Mouse (Mus musculus): Measurements from ENCODE around the gene Eme2. TPM values are rescaled to one million over a fixed set of nuclear protein-coding genes. Genes with fewer than 3 reads are reported as not detected.

Gene Eme2
- total RNA-seq, 2 experiments from 2014 or later = 52.0 to 53.1 TPM

DNA sequence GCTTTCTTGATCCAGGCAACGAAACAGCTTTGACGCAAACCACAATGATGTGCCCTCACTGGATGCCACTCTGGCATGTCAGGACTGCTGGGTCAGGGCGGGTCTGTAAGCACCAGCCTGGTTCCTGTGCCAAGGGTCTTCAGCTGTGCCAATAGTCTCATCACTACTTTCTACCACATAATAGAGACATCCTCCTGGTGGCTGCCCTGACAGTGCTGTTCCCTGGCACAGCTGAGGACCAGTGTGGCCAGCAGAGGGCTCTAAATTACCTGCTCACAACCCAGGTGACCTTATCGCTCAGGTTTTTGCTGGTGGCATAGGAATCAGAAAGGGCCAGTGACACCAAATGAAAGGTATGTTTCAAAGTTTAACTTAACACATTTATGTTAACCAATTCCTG lies 53.8 kb downstream of the Eme2 start:
- DNase-seq (ENCODE audit: low spot score in 2 of 2) = no peak

DNA sequence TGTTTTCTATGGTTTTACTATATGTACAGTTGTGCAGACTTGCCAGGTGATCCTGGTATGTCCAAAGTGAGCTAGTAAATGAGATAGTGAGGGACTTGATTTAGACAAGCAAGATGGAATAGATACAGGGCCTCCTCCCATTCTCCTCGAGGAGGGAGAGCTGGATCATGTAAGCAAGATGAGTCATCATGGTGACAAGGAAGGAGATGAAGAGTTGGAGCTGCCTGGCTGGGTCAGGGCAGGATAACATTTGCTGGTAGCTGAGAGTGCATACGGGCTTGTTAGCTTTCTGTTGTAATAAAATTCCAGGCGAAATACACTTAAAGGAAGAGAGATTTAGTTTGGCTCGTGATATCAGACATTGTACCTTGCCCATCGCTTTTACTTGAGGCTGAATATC lies 54.5 kb downstream of the Eme2 start:
- DNase-seq (ENCODE audit: low spot score in 2 of 2) = no peak

DNA sequence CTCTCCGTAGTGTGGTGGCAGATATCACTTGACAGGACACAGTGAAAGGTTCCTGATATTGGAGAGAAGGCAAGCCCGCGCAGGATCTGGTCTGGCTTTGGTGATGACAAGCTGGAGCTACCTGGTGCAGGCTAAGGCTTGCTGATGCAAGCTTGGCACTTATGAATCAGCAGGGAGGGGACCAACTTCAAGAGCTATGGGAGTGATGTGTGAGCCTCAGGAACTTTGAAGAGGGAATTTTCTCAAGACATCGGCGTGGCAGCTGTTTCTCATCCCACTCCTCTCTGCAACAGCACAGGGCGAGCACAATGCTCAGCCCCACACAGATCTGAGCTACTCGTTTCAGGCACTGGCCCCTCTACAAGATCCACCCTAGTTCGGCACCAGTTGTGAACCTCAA lies 55.0 kb downstream of the Eme2 start, which contains the start of gene Hagh:
Gene Hagh, plus strand, starts transcription at position 302 of the 400 bp plus-strand sequence.
- no peak for DNase-seq (ENCODE audit: low spot score in 2 of 2)

Other genes starting within 250 kb of the Eme2 start
- gene Slc9a3r2, start 244.8 kb downstream of the Eme2 start, total RNA-seq (2021) = 10 to 100 TPM; 39.7 to 41.0 TPM
- 1 to 10 TPM; 1.3 to 2.0 TPM for gene Npw, start 236.6 kb downstream of the Eme2 start, total RNA-seq (2021)
- 10 to 100 TPM; 39.6 to 42.8 TPM for gene Zfp598, start 225.4 kb downstream of the Eme2 start, total RNA-seq (2021)
- 100 to 1,000 TPM; 159 to 169 TPM for gene Syngr3, start 205.1 kb downstream of the Eme2 start, total RNA-seq (2021)
- 10 to 100 TPM; 18.8 to 23.1 TPM for gene Gfer, start 198.9 kb downstream of the Eme2 start, total RNA-seq (2021)
- 1 to 10 TPM; 3.2 to 3.7 TPM for gene Noxo1, start 198.9 kb downstream of the Eme2 start, total RNA-seq (2021)
- 10 to 100 TPM; 31.7 to 32.5 TPM for gene Tbl3, start 187.4 kb downstream of the Eme2 start, total RNA-seq (2021)
- under 1 TPM in 1 of 2 experiments, not detected in 1; 0.27 TPM for gene Rnf151, start 177.0 kb downstream of the Eme2 start, total RNA-seq (2021)
- gene Rps2, start 177.0 kb downstream of the Eme2 start, total RNA-seq (2021) = 100 to 1,000 TPM; 318 to 320 TPM
- 100 to 1,000 TPM; 226 to 238 TPM for gene Ndufb10, start 170.6 kb downstream of the Eme2 start, total RNA-seq (2021)
- under 1 TPM; 0.27 to 0.43 TPM for gene Rpl3l, start 167.3 kb downstream of the Eme2 start, total RNA-seq (2021)
- gene Msrb1, start 158.4 kb downstream of the Eme2 start, total RNA-seq (2021) = 10 to 100 TPM; 41.3 to 45.5 TPM
- under 1 TPM; 0.35 to 0.38 TPM for gene Hs3st6, start 142.1 kb downstream of the Eme2 start, total RNA-seq (2021)
- not detected for gene Meiob, start 90.8 kb downstream of the Eme2 start, total RNA-seq (2021)
- 100 to 1,000 TPM; 129 TPM for gene Hagh, start 54.9 kb downstream of the Eme2 start, total RNA-seq (2021)
- gene Fahd1, start 44.7 kb downstream of the Eme2 start, total RNA-seq (2021) = 10 to 100 TPM; 21.4 to 21.7 TPM
- gene Igfals, start 29.1 kb downstream of the Eme2 start, total RNA-seq (2021) = not detected
- 10 to 100 TPM; 32.3 to 33.5 TPM for gene Nubp2, start 8.7 kb downstream of the Eme2 start, total RNA-seq (2021)
- gene Spsb3, start 8.4 kb downstream of the Eme2 start, total RNA-seq (2021) = 10 to 100 TPM; 47.5 to 48.3 TPM
- 10 to 100 TPM; 75.4 to 78.6 TPM for gene Mrps34, start within 50 bp of the Eme2 start, total RNA-seq (2021)
- 10 to 100 TPM; 60.7 to 61.2 TPM for gene Nme3, start 1.4 kb upstream of the Eme2 start, total RNA-seq (2021)
- 100 to 1,000 TPM; 388 to 404 TPM for gene Mapk8ip3, start 41.9 kb upstream of the Eme2 start, total RNA-seq (2021)
- gene Jpt2, start 65.6 kb upstream of the Eme2 start, total RNA-seq (2021) = 1 to 10 TPM; 5.9 to 6.4 TPM
- 10 to 100 TPM; 27.2 to 27.8 TPM for gene Cramp1l, start 120.7 kb upstream of the Eme2 start, total RNA-seq (2021)
- 10 to 100 TPM; 21.2 to 23.2 TPM for gene Ift140, start 121.0 kb upstream of the Eme2 start, total RNA-seq (2021)
- 1 to 10 TPM; 7.4 to 9.2 TPM for gene Tmem204, start 188.5 kb upstream of the Eme2 start, total RNA-seq (2021)
- 10 to 100 TPM; 29.9 to 35.3 TPM for gene Telo2, start 220.9 kb upstream of the Eme2 start, total RNA-seq (2021)
- gene Ptx4, start 225.7 kb upstream of the Eme2 start, total RNA-seq (2021) = 1 to 10 TPM; 2.0 to 2.6 TPM
- 10 to 100 TPM; 50.9 to 54.0 TPM for gene Clcn7, start 238.3 kb upstream of the Eme2 start, total RNA-seq (2021)